Mouse (Mus musculus): ENCODE results near the gene Epo. TPM values are rescaled to one million over a fixed set of nuclear protein-coding genes. Genes with fewer than 3 reads are reported as not detected.
A peak's percentile ranks its signal among the peaks of the same experiment; 100 is the strongest.

The Epo gene
- total RNA-seq, 2 experiments from 2014 or later = not detected

- DNase-seq (ENCODE audit: low spot score in 2 of 2) = no peak
- intact Hi-C loops (cut with DNase I) = no loop called here
Observed at GRCm38 (mm10) chr5:137500186-137500585, 32.9 kb downstream of the Epo start.

- intact Hi-C loops (cut with DNase I) = loop anchor here (10.0 kb wide), 1 partner anchor 359 kb away; no protein-coding TSS in a partner anchor
Observed at GRCm38 (mm10) chr5:137493831-137494230, 39.2 kb downstream of the Epo start.

GRCm38 (mm10) chr5:137491559-137491958 is 41.5 kb downstream of the Epo start:
- intact Hi-C loops (cut with DNase I) = loop anchor here (10.0 kb wide), 1 partner anchor 357 kb away; no protein-coding TSS in a partner anchor
- no peak for DNase-seq (ENCODE audit: low spot score in 2 of 2)

More at GRCm38 (mm10) chr5:137493831-137494230, 39.2 kb downstream of the Epo start:
- no peak for DNase-seq (ENCODE audit: low spot score in 2 of 2)

GRCm38 (mm10) chr5:137487616-137488015 is 45.4 kb downstream of the Epo start:
- DNase-seq (ENCODE audit: low spot score in 2 of 2) = no peak
- intact Hi-C loops (cut with DNase I) = no loop called here

GRCm38 (mm10) chr5:137485851-137486155 is 47.2 kb downstream of the Epo start:
- no peak for DNase-seq (ENCODE audit: low spot score in 2 of 2)
- intact Hi-C loops (cut with DNase I) = no loop called here

GRCm38 (mm10) chr5:137485071-137485850 is 47.8 kb downstream of the Epo start:
- intact Hi-C loops (cut with DNase I) = no loop called here
- no peak for DNase-seq (ENCODE audit: low spot score in 2 of 2)

GRCm38 (mm10) chr5:137481897-137482296 is 51.1 kb downstream of the Epo start:
- no peak for DNase-seq (ENCODE audit: low spot score in 2 of 2)
- intact Hi-C loops (cut with DNase I) = no loop called here

GRCm38 (mm10) chr5:137481138-137481537 is 51.9 kb downstream of the Epo start:
- peak; percentile 64 to 75 for DNase-seq (ENCODE audit: low spot score in 2 of 2)
- intact Hi-C loops (cut with DNase I) = no loop called here

GRCm38 (mm10) chr5:137476964-137477363 is 56.1 kb downstream of the Epo start, which contains the start of gene Zan:
Gene Zan, minus strand, starts transcription at chr5:137477064.
- intact Hi-C loops (cut with DNase I) = no loop called here
- no peak for DNase-seq (ENCODE audit: low spot score in 2 of 2)

- intact Hi-C loops (cut with DNase I) = no loop called here
- DNase-seq (ENCODE audit: low spot score in 2 of 2) = no peak
Observed at GRCm38 (mm10) chr5:137474351-137474750, 58.7 kb downstream of the Epo start.

GRCm38 (mm10) chr5:137472252-137472904 is 60.7 kb downstream of the Epo start:
- DNase-seq (ENCODE audit: low spot score in 2 of 2) = no peak
- intact Hi-C loops (cut with DNase I) = no loop called here

GRCm38 (mm10) chr5:137466946-137467345 is 66.1 kb downstream of the Epo start:
- DNase-seq (ENCODE audit: low spot score in 2 of 2) = no peak
- intact Hi-C loops (cut with DNase I) = no loop called here

GRCm38 (mm10) chr5:137465049-137465448 is 68.0 kb downstream of the Epo start:
- intact Hi-C loops (cut with DNase I) = no loop called here
- DNase-seq (ENCODE audit: low spot score in 2 of 2) = peak; percentile 11 to 40

GRCm38 (mm10) chr5:137455866-137456591 is 77.0 kb downstream of the Epo start:
- DNase-seq (ENCODE audit: low spot score in 2 of 2) = no peak
- intact Hi-C loops (cut with DNase I) = no loop called here

- DNase-seq (ENCODE audit: low spot score in 2 of 2) = no peak
- intact Hi-C loops (cut with DNase I) = no loop called here
Observed at GRCm38 (mm10) chr5:137455206-137455605, 77.8 kb downstream of the Epo start.

- no peak for DNase-seq (ENCODE audit: low spot score in 2 of 2)
- intact Hi-C loops (cut with DNase I) = no loop called here
Observed at GRCm38 (mm10) chr5:137445536-137445935, 87.5 kb downstream of the Epo start.

- intact Hi-C loops (cut with DNase I) = no loop called here
- DNase-seq (ENCODE audit: low spot score in 2 of 2) = no peak
Observed at GRCm38 (mm10) chr5:137440216-137440855, 92.7 kb downstream of the Epo start.

GRCm38 (mm10) chr5:137433889-137434288 is 99.2 kb downstream of the Epo start:
- intact Hi-C loops (cut with DNase I) = no loop called here
- DNase-seq (ENCODE audit: low spot score in 2 of 2) = peak in 1 of 2 experiments; percentile 9
